Mouse (Mus musculus) C2C12 (cell line): ENCODE results near the gene Ptprcap. TPM values are rescaled to one million over a fixed set of nuclear protein-coding genes. Genes with fewer than 3 reads are reported as not detected.

Experiments
- H3K27me3 ChIP-seq: one replicate; pipeline ENCODE4 v1.6.1; 2011; ENCODE audit not compliant: control insufficient read depth, insufficient read depth, insufficient read length
- H3K36me3 ChIP-seq: one replicate; pipeline ENCODE4 v1.6.1; 2011; ENCODE audit not compliant: control insufficient read depth, insufficient read depth
- H3K4me3 ChIP-seq: one replicate; pipeline ENCODE4 v1.5.1; 2011; ENCODE audit warnings: mild to moderate bottlenecking, control low read depth; ENCODE audit not compliant: poor library complexity, insufficient read depth, severe bottlenecking
- H3K79me2 ChIP-seq: one replicate; pipeline ENCODE4 v1.6.1; 2011; ENCODE audit not compliant: control insufficient read depth, insufficient read depth
- H3K79me3 ChIP-seq: one replicate; pipeline ENCODE4 v1.6.1; 2011; ENCODE audit warnings: low read depth, control low read depth
- H3ac ChIP-seq: one replicate; pipeline ENCODE3; 2011; ENCODE audit warnings: low read depth; ENCODE audit not compliant: control insufficient read depth, insufficient read length
- CEBPB ChIP-seq: IDR thresholded peaks from one replicate; pipeline ENCODE4 v1.6.1; 2011; ENCODE audit warnings: low read depth, mild to moderate bottlenecking, control low read depth, moderate library complexity
- CTCF ChIP-seq: IDR thresholded peaks from one replicate; pipeline ENCODE4 v1.5.1; 2011; ENCODE audit not compliant: control insufficient read depth, insufficient read depth, insufficient read length
- FOSL1 ChIP-seq: IDR thresholded peaks from one replicate; pipeline ENCODE4 v1.8.0; 2011; ENCODE audit warnings: mild to moderate bottlenecking, low read length; ENCODE audit not compliant: poor library complexity, insufficient read depth, severe bottlenecking
- MAX ChIP-seq: IDR thresholded peaks from one replicate; pipeline ENCODE4 v1.6.1; 2011; ENCODE audit warnings: mild to moderate bottlenecking, control low read depth
- MYOD1 ChIP-seq: IDR thresholded peaks from one replicate; pipeline ENCODE4 v1.6.1; 2011; ENCODE audit warnings: low read depth; ENCODE audit not compliant: control insufficient read depth, insufficient read length
- MYOG ChIP-seq: IDR thresholded peaks from one replicate; pipeline ENCODE4 v1.6.1; 2011; ENCODE audit not compliant: control insufficient read depth, insufficient read length; ENCODE audit errors: extremely low read depth
- USF1 ChIP-seq: IDR thresholded peaks from one replicate; pipeline ENCODE4 v1.6.1; 2011; ENCODE audit warnings: low read depth, mild to moderate bottlenecking, control low read depth, moderate library complexity
- polyA plus RNA-seq: library from polyadenylated mRNA; unstranded; fragments of >200 nt; fragmentation: generic; extraction: Trizol; gene quantifications from one replicate; pipeline ENCODE4 v1.2.1, GENCODE M21; 2012; ENCODE audit warnings: missing spikeins

Gene Ptprcap
- polyA plus RNA-seq, 1 experiment, result 5.8 TPM

GRCm38 (mm10) chr19:4143759-4144268 lies 9.6 kb upstream of the Ptprcap start, which contains the start of gene Cabp4:
Cabp4 (minus strand) TSS chr19:4144033.
- peaks cover 3% of the 10 kb centered on the region for H3K79me2 ChIP-seq
- H3K36me3 ChIP-seq, result no peaks in the 10 kb centered on the region
- H3K4me3 ChIP-seq, result no peak within 1 kb of the TSS
- no peak within 1 kb of the TSS for H3ac ChIP-seq
- peaks cover 2% of the 10 kb centered on the region for H3K79me3 ChIP-seq
- H3K27me3 ChIP-seq, result no peaks in the 10 kb centered on the region
- TF ChIP-seq MAX, result no peak
- TF ChIP-seq CTCF, result no peak
- no peak for TF ChIP-seq CEBPB
- TF ChIP-seq MYOG, result no peak
- no peak for TF ChIP-seq FOSL1
- TF ChIP-seq USF1, result no peak
- TF ChIP-seq MYOD1, result no peak

DNA sequence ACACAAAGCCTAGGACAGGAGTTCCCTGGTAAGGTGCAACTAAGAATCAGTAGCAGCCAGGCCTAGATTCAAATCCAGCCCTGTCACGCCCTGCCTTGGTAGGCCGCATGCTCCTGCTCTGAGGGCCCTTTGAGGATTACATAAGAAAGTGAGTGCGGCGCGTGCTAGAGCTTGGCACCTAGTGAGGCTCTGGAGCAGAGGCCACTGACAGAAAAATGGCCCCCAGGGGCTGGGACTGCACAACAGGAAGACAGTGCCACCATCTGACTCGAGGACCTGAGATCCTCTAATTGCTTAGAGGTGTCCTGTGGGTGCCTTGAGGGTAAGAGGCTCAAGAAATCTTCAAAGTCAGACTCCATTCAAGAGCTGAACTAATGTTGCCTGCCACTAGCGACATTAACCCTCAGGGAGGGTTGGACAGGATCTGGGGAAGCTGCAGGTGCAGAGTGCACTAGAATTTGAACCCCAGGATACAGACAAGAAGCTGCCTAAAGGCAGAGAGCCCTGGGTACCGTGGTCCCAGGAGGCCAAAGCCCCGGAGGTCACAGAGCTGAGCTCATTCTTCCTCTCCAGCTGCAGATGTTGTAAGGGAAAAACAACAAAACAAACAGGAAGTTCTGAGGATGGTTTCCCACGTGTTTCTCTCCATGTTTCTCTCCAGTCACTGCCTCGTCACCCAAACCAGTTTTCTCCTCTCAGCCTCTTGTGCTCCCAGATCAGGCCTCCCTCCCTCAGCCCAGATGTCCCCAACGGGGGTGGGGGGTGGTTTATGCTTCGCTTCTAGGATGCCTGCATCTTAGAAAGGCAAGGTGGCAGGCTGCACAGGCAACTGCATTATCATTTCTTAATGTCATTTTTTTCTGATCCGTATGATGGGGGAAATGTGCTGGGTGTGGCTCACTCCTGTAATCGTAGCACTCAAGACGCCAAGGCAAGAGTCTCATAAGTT lies 8.6 kb upstream of the Ptprcap start:
- Histone ChIP-seq H3K36me3 (no peaks in the 10 kb centered on the region), H3K27me3 (no peaks in the 10 kb centered on the region), H3K79me3 (peaks cover 12% of the 10 kb centered on the region), H3ac (no peak overlapping the region), H3K4me3 (no peak overlapping the region), H3K79me2 (peaks cover 13% of the 10 kb centered on the region)
- TF ChIP-seq CEBPB (no peak), FOSL1 (no peak), MYOG (no peak), USF1 (no peak), CTCF (no peak), MAX (no peak), MYOD1 (no peak)

- TF ChIP-seq MYOG (no peak), FOSL1 (no peak), CTCF (no peak), USF1 (no peak), CEBPB (no peak), MYOD1 (no peak), MAX (no peak)
- H3K79me3 ChIP-seq, result peaks cover 15% of the 10 kb centered on the region
- H3ac ChIP-seq, result no peak overlapping the region
- no peak overlapping the region for H3K4me3 ChIP-seq
- H3K79me2 ChIP-seq, result peaks cover 24% of the 10 kb centered on the region
- H3K27me3 ChIP-seq, result no peaks in the 10 kb centered on the region
- H3K36me3 ChIP-seq, result peaks cover 10% of the 10 kb centered on the region
Observed at GRCm38 (mm10) chr19:4145936-4146335, 7.5 kb upstream of the Ptprcap start.

DNA sequence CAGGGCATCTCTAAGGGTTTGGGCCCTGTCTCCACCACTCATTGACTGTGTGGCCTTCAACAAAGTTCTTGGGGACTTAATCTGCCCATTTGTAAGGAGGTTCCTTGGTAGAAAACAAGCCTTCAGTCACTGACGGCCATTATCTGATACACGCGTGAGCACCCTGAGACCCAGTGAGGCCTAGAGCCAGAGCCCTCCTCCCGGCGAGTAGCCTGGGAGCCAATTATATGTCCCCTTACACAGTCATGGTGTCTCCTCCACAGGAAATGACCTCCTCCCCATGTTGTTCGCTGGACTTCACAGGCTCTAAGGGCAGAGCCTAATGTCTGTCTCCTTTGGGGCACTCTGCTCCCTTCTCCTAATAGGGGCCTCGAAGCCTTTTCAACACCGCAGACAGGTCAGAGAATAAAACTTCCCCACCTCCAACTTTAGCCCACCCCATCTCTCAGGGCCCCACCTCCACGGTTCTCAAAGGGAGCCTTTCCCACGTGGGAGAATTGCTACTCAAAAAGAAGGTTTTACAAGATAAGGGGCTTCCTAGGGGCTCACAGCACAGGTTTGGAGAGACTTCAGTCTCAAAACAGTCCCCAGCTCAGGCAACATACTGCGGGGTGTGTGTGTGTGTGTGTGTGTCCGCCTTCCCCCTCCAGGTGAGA lies 6.9 kb upstream of the Ptprcap start:
- Histone ChIP-seq H3K36me3 (peaks cover 12% of the 10 kb centered on the region), H3K4me3 (no peak overlapping the region), H3K27me3 (no peaks in the 10 kb centered on the region), H3ac (no peak overlapping the region), H3K79me3 (peaks cover 15% of the 10 kb centered on the region), H3K79me2 (peaks cover 28% of the 10 kb centered on the region)
- TF ChIP-seq CEBPB (no peak), FOSL1 (no peak), MYOD1 (no peak), CTCF (no peak)

- peaks cover 15% of the 10 kb centered on the region for H3K36me3 ChIP-seq
Observed at GRCm38 (mm10) chr19:4147022-4147405, 6.4 kb upstream of the Ptprcap start.

More at GRCm38 (mm10) chr19:4147022-4147405, 6.4 kb upstream of the Ptprcap start:
- no peaks in the 10 kb centered on the region for H3K27me3 ChIP-seq
- no peak overlapping the region for H3ac ChIP-seq
- H3K79me3 ChIP-seq, result peaks cover 15% of the 10 kb centered on the region
- peaks cover 28% of the 10 kb centered on the region for H3K79me2 ChIP-seq
- no peak overlapping the region for H3K4me3 ChIP-seq
- TF ChIP-seq MYOG, result no peak
- no peak for TF ChIP-seq CTCF
- no peak for TF ChIP-seq CEBPB
- TF ChIP-seq MAX, result no peak
- no peak for TF ChIP-seq USF1
- no peak for TF ChIP-seq FOSL1
- no peak for TF ChIP-seq MYOD1
